Mouse (Mus musculus) Patski (cell line): Measurements from ENCODE around the gene Rxrb. TPM values are rescaled to one million over a fixed set of nuclear protein-coding genes. Genes with fewer than 3 reads are reported as not detected.
A peak's percentile ranks its signal among the peaks of the same experiment; 100 is the strongest.
"Not testable (repeated sequence)": the region's sequence is repeated elsewhere in the genome, so short reads cannot be mapped to it uniquely, and the experiment has no call there.

Source experiments
- ATAC-seq: fragments of 100-300 bp; one replicate; pipeline ENCODE4 v1.8.0; 2021
- CTCF ChIA-PET: fragments of 350-600 bp; sonication (Branson Sonifier 250); formaldehyde crosslinking; loops from one replicate; lab custom pipeline; 2022; ENCODE audit warnings: inconsistent platforms; lab: Charles Lee
- POLR2A ChIA-PET: fragments of 350-600 bp; sonication (Branson Sonifier 250); formaldehyde crosslinking; loops from one replicate; lab custom pipeline; 2022; ENCODE audit warnings: antibody characterized with exemption, inconsistent platforms; lab: Charles Lee
- DNase-seq: peaks from one replicate; pipeline ENCODE4 v3.0.0-alpha.2; 2011; ENCODE audit warnings: low read depth, low spot score
- H3K27me3 ChIP-seq: fragments of 371-371 bp; one replicate; pipeline ENCODE4 v1.5.1; 2021
- CTCF ChIP-seq: fragments of 100-300 bp; IDR thresholded peaks from one replicate; pipeline ENCODE4 v1.5.1; 2021
- in situ Hi-C: fragments of 300-500 bp; cut with MboI; formaldehyde crosslinking; loops from 3 replicates; pipeline ENCODE4 v1.11.1; 2018; ENCODE audit warnings: low pct_unique_long_range_greater_than_20kb, mixed read lengths
- polyA plus RNA-seq: library from polyadenylated mRNA; unstranded; gene quantifications from one replicate; pipeline ENCODE4 v1.2.3, GENCODE M21; 2021

The Rxrb gene
- polyA plus RNA-seq: 57.1 TPM

- no peaks in the 10 kb centered on the region for H3K27me3 ChIP-seq
- POLR2A ChIA-PET: interaction anchor here (0.7 to 1.3 kb wide), 2 partner anchors 9 to 80 kb away, joined by 3 to 5 read pairs; no protein-coding TSS in a partner anchor
- DNase-seq (peak; percentile 82), ATAC-seq (peak; percentile 54)
- in situ Hi-C loops: no loop called here
- no peak for TF ChIP-seq CTCF
- CTCF ChIA-PET: interaction anchor here (1.1 kb wide), 1 partner anchor 9 kb away, joined by 3 read pairs; no protein-coding TSS in a partner anchor
These were observed at the start of gene Rxrb, which contains the start of gene Slc39a7 for GRCm38 (mm10) chr17:34031465-34032173. TSS of gene Rxrb (plus strand) at chr17:34031812. TSS of gene Slc39a7 (minus strand) at chr17:34031682.

DNA sequence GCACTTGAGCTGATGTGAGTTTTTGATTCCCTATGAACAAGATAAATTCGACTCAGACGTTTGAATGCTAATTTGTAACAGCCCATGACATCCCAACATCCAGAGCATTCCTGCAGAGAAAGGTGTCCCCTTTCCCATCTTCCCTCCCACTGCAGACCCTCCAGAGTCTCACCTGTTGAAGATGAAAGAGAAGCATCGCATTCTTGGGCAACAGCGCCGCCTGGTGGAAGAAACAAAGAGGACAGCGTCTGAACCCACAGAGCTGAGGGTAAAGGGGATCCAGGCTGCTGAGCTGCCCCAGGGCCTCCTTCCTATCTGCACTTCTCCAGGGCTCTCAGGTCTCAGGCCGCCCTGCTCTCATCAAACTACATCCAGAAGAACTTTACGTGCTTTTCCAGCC lies 49.5 kb upstream of the Rxrb start:
- DNase-seq, ATAC-seq, POLR2A ChIA-PET, in situ Hi-C loops: not testable (repeated sequence)
- TF ChIP-seq CTCF: peak; percentile 79
- H3K27me3 ChIP-seq: peaks cover 25% of the 10 kb centered on the region
- CTCF ChIA-PET: interaction anchor here (0.9 to 6.2 kb wide), 5 partner anchors 10 to 23 kb away, joined by 3 to 37 read pairs (median 15); no protein-coding TSS in a partner anchor

- in situ Hi-C loops: no loop called here
- TF ChIP-seq CTCF: peak; percentile 79
- ATAC-seq (peak; percentile 71), DNase-seq (no peak)
- H3K27me3 ChIP-seq: peaks cover 22% of the 10 kb centered on the region
- ChIA-PET POLR2A (no interaction called here), CTCF (interaction anchor here (0.7 to 3.8 kb wide), 11 partner anchors 9 to 26 kb away, joined by 3 to 23 read pairs (median 5); no protein-coding TSS in a partner anchor)
These were observed 39.6 kb upstream of the Rxrb start for GRCm38 (mm10) chr17:33991788-33992664.

DNA sequence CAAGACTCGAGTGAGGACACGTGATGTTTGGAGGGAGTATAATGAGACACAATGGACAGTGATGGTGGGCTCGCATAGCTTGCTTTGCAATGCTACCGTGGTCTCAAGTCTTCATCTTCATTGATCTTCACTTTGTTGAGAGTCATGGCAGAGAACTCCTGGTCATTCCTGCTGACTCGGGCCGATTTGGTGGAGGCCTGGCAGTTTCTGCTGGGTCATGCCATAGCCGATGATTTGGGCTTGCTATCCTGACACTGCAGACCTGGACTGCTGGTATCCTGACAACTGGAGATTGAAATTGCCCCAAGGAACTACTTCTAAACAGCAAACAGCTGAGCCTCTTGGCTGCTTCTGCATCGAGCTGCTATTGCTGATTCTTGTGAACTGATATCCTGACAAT lies 36.7 kb upstream of the Rxrb start:
- in situ Hi-C loops: no loop called here
- ChIA-PET CTCF (interaction anchor here (1.1 to 3.8 kb wide), 2 partner anchors 9 to 12 kb away, joined by 4 to 23 read pairs; no protein-coding TSS in a partner anchor), POLR2A (no interaction called here)
- ATAC-seq (no peak), DNase-seq (no peak)
- peaks cover 7% of the 10 kb centered on the region for H3K27me3 ChIP-seq
- no peak for TF ChIP-seq CTCF

DNA sequence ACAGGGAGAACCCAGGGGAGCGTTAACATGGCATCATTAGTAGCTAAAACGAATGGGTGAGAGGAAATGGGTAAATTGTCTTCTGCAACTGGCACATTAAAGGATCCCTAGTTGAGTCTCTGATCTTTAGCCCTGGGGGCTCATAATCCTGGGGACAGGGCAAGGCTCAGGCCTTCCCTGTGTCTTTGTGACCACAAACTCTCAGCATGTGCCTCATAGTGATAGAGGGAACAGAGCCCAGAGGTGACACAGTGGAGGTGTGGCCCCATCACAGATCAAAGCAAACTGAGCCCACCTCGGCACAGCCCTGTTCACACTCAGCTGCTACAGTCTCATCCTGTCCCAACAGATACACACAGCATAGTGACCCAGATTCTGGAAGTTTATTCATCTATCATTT lies 36.0 kb upstream of the Rxrb start:
- TF ChIP-seq CTCF: no peak
- ChIA-PET CTCF (interaction anchor here (1.1 kb wide), 1 partner anchor 8 kb away, joined by 4 read pairs; no protein-coding TSS in a partner anchor), POLR2A (no interaction called here)
- in situ Hi-C loops: no loop called here
- no peak for ATAC-seq
- H3K27me3 ChIP-seq: peaks cover 7% of the 10 kb centered on the region
- no peak for DNase-seq

DNA sequence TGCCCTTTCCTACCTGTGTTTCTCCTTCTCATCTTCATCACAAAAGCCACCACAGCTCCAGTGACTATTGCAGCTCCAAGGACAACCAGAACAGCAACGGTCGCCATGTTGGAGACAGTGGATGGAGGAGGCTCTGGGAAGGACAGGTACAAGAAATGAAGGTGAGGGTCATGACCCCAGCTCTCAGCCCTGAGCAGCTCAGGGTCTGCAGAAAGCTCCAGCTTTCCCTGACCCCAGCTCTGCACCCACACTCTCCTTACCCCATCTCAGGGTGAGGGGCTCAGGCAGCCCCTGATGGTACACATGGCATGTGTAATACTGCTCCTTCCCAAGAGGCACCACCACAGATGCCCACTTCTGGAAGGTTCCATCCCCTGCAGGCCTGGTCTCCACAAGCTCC lies 34.6 kb upstream of the Rxrb start:
- CTCF ChIA-PET, in situ Hi-C loops, DNase-seq, H3K27me3 ChIP-seq, ATAC-seq, POLR2A ChIA-PET: not testable (repeated sequence)

DNA sequence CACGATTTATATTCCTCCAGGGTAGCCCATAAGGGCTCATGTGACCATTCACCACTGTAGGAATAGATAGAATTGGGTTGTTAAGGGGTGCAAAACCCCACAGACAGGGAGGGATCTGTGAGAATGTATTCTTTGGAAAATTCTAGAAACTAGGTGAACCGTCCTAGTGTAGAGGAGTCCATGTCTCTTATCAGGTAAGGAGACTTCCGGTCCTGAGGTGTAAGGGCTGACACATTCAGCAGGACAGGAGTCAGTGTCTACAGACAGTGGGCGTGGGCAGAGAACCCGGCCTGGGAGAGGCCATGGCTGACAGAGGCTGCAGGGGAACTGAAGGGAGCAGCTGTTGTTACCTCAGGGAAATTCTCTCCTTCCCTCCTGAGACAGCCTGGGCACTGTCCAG lies 32.9 kb upstream of the Rxrb start:
- CTCF ChIA-PET, DNase-seq, in situ Hi-C loops, H3K27me3 ChIP-seq, ATAC-seq, POLR2A ChIA-PET: not testable (repeated sequence)

GRCm38 (mm10) chr17:33999341-34000149 lies 32.1 kb upstream of the Rxrb start:
- no peak for DNase-seq
- in situ Hi-C loops: loop anchor here (5.0 kb wide), 1 partner anchor 32 kb away; no protein-coding TSS in a partner anchor
- CTCF ChIA-PET: no interaction called here
- POLR2A ChIA-PET: no interaction called here
- no peaks in the 10 kb centered on the region for H3K27me3 ChIP-seq
- TF ChIP-seq CTCF: no peak
- peak; percentile 49 for ATAC-seq

DNA sequence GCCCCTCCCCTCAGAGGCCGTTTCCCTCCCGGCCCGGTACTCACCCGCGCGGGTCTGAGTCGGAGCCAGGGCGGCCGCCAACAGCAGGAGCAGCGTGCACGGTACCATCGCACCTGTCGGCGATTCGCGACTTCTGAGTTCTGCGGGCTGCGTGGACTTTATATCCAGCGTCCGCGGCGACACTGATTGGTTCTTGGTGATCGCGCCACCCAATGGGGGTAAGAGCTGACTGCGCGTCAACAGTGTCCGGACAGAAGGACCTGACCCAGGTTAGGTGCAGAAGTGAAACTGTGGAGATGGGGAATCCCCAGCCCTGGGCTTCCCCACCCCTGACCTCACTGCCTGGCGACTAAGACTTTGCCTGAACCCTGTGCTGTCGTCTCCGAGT lies 31.5 kb upstream of the Rxrb start, which contains the start of gene H2-K1:
H2-K1 (minus strand) TSS at position 198 of the 388 bp plus-strand sequence.
- TF ChIP-seq CTCF: no peak

DNA sequence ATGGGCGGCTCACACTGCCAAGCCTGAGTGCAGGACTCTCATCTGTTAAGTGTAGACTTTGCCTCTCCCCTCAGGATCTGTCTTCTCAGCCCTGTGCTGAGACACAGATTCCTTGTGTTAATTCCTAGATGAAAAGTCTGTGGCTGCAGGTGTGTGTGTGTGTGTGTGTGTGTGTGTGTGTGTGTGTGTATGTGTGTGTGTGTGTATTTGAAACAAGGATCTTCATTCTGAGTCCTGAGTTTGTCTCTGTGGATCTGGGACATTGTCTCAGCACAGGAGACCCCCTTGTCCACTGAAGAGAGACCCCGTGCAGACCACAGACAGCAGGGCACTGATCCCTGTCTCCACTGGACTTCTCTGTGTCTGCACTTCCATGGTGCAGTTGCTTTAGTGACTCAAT lies 30.8 kb upstream of the Rxrb start:
- POLR2A ChIA-PET, H3K27me3 ChIP-seq, DNase-seq, CTCF ChIA-PET, ATAC-seq: not testable (repeated sequence)
- in situ Hi-C loops: loop anchor here (5.0 kb wide), 1 partner anchor 33 kb away; no protein-coding TSS in a partner anchor

More for the DNA sequence above, 31.5 kb upstream of the Rxrb start, which contains the start of gene H2-K1:
- peaks cover 2% of the 10 kb centered on the region for H3K27me3 ChIP-seq
- POLR2A ChIA-PET: no interaction called here
- no peak for DNase-seq
- ATAC-seq: peak; percentile 97
- in situ Hi-C loops: loop anchor here (5.0 kb wide), 1 partner anchor 33 kb away; no protein-coding TSS in a partner anchor
- CTCF ChIA-PET: no interaction called here
